ENCODE assay signal across 17 mouse cellular contexts in the genomic region with DNA sequence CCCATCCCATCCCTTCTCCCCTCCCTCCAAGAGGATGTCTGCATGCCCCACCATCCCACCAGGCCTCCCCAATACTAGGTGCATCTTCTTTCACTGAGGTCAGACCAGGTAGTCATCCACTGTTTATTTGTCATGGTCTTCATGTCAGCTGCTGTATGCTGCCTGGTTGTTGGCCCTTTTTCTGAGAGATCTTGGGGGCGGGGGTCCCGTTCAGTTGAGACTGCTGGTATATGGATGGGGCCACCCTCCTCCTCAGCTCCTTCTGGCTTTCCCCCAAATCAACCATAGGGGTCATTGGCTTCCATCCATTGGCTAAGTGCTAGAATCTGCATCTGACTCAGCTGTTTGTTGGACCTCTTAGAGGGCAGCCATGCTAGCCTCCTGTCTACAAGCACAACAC. TPM values are rescaled to one million over a fixed set of nuclear protein-coding genes. Genes with fewer than 3 reads are reported as not detected.
DNase-seq lines count a peak whose midpoint lies in the region; ATAC-seq and TF ChIP-seq lines count a peak whose summit lies in the region.
"Not testable (repeated sequence)": the region's sequence is repeated elsewhere in the genome, so short reads cannot be mapped to it uniquely, and the experiment has no call there.
"Had no signal": no experiment of that assay in that cellular context is flagged by ENCODE, and none has a peak within 500 bp of the region (broad histone marks: within the 10 kb centered on the region; RNA-seq: fewer than 3 reads in every experiment).

No protein-coding gene starts in this region.

- DNase-seq in heart, postnatal 0 days (ENCODE audit: low spot score); limb, embryonic 14.5 days (ENCODE audit: low spot score); midbrain, postnatal 0 days (ENCODE audit: low spot score); stomach, postnatal 0 days (ENCODE audit: low spot score): not testable (repeated sequence)

- H3K9ac ChIP-seq in forebrain, embryonic 13.5 days; heart, postnatal 0 days (replicated peaks; ENCODE audit: low read depth, low read length); intestine, embryonic 15.5 days; limb, embryonic 14.5 days (ENCODE audit: low read depth, low read length, severe bottlenecking); lung, embryonic 15.5 days; midbrain, postnatal 0 days (replicated peaks; ENCODE audit: low read length, poor library complexity, severe bottlenecking); stomach, postnatal 0 days (ENCODE audit: low read length): not testable (repeated sequence)

- no CpG with 5 or more reads among the region's 2 CpGs for WGBS in forebrain, embryonic 13.5 days
- WGBS in heart, postnatal 0 days, result no CpG with 5 or more reads among the region's 2 CpGs
- WGBS in intestine, embryonic 15.5 days, result no CpG with 5 or more reads among the region's 2 CpGs
- WGBS in limb, embryonic 14.5 days, result no CpG with 5 or more reads among the region's 2 CpGs
- no CpG with 5 or more reads among the region's 2 CpGs for WGBS in lung, embryonic 15.5 days
- no CpG with 5 or more reads among the region's 2 CpGs for WGBS in midbrain, postnatal 0 days
- WGBS in stomach, postnatal 0 days, result no CpG with 5 or more reads among the region's 2 CpGs

- H3K36me3 ChIP-seq in forebrain, embryonic 13.5 days (ENCODE audit: poor library complexity, severe bottlenecking); heart, postnatal 0 days (replicated peaks; ENCODE audit: control insufficient read depth, insufficient read depth, low read length); intestine, embryonic 15.5 days; limb, embryonic 14.5 days (ENCODE audit: control insufficient read depth, insufficient read depth, low read length); lung, embryonic 15.5 days; midbrain, postnatal 0 days (ENCODE audit: insufficient read depth, low read length); stomach, postnatal 0 days (ENCODE audit: control insufficient read depth, insufficient read depth, low read length): not testable (repeated sequence)

- not testable (repeated sequence) for H3K27ac ChIP-seq in forebrain, embryonic 13.5 days; heart, postnatal 0 days (ENCODE audit: low read depth); intestine, embryonic 15.5 days; limb, embryonic 14.5 days (replicated peaks; ENCODE audit: low read depth, low read length); lung, embryonic 15.5 days; midbrain, postnatal 0 days (ENCODE audit: low read depth, low read length); stomach, postnatal 0 days (replicated peaks)

- TF ChIP-seq CTCF in heart, postnatal 0 days (IDR thresholded peaks at IDR 0.05; ENCODE audit: low read depth); midbrain, postnatal 0 days (IDR thresholded peaks at IDR 0.05); stomach, postnatal 0 days (IDR thresholded peaks at IDR 0.05; ENCODE audit: low read depth): not testable (repeated sequence)

- H3K4me2 ChIP-seq in forebrain, embryonic 13.5 days; heart, postnatal 0 days (ENCODE audit: low read depth, low read length); intestine, embryonic 15.5 days (replicated peaks); limb, embryonic 14.5 days (replicated peaks; ENCODE audit: low read depth, low read length, severe bottlenecking); lung, embryonic 15.5 days; midbrain, postnatal 0 days (ENCODE audit: low read depth, low read length, poor library complexity, severe bottlenecking); stomach, postnatal 0 days (replicated peaks; ENCODE audit: low read depth): not testable (repeated sequence)

- ATAC-seq in common myeloid progenitor, adult 5-6 weeks (replicated peaks; ENCODE audit: low read depth, poor library complexity, severe bottlenecking), result 0 out of 2 replicates have a peak, but pooled peaks have one; percentile 42
- 0 out of 2 replicates have a peak, but pooled peaks have one; percentile 24 for ATAC-seq in forebrain, embryonic 13.5 days
- ATAC-seq in heart, postnatal 0 days (ENCODE audit: insufficient read depth, low read depth), result peak; percentile 49; the same call in 1 of the 2 replicates
- peak; percentile 51; the same call in 1 of the 2 replicates for ATAC-seq in intestine, embryonic 15.5 days
- peak; percentile 57 for ATAC-seq in limb, embryonic 14.5 days (ENCODE audit: low FRiP score, low read depth)
- ATAC-seq in lung, embryonic 15.5 days (ENCODE audit: borderline replicate concordance, extremely low read depth, low FRiP score, low TSS enrichment), result peak; percentile 69
- ATAC-seq in midbrain, postnatal 0 days (ENCODE audit: low FRiP score), result peak; percentile 70
- peak; percentile 69 for ATAC-seq in stomach, postnatal 0 days (ENCODE audit: low FRiP score, low TSS enrichment)

- not testable (repeated sequence) for TF ChIP-seq POLR2A in limb, embryonic 14.5 days (IDR thresholded peaks at IDR 0.05; ENCODE audit: borderline replicate concordance, extremely low read depth, insufficient read depth, insufficient read length)

- not testable (repeated sequence) for H3K27me3 ChIP-seq in forebrain, embryonic 13.5 days; heart, postnatal 0 days (ENCODE audit: control insufficient read depth, insufficient read depth, low read length); intestine, embryonic 15.5 days (replicated peaks); limb, embryonic 14.5 days (ENCODE audit: control insufficient read depth, insufficient read depth, low read length); lung, embryonic 15.5 days; midbrain, postnatal 0 days (ENCODE audit: insufficient read depth, low read length); stomach, postnatal 0 days (ENCODE audit: control insufficient read depth, insufficient read depth, low read length)

- not testable (repeated sequence) for H3K4me1 ChIP-seq in forebrain, embryonic 13.5 days; heart, postnatal 0 days (ENCODE audit: control insufficient read depth, insufficient read depth); intestine, embryonic 15.5 days (replicated peaks); limb, embryonic 14.5 days (ENCODE audit: control insufficient read depth, insufficient read depth, low read length); lung, embryonic 15.5 days; midbrain, postnatal 0 days (ENCODE audit: insufficient read depth, low read length); stomach, postnatal 0 days (replicated peaks; ENCODE audit: control insufficient read depth, insufficient read depth)

- H3K9me3 ChIP-seq in forebrain, embryonic 13.5 days (replicated peaks); heart, postnatal 0 days (replicated peaks; ENCODE audit: control insufficient read depth, low read length); intestine, embryonic 15.5 days; limb, embryonic 14.5 days (ENCODE audit: control insufficient read depth, low read length); lung, embryonic 15.5 days; midbrain, postnatal 0 days (ENCODE audit: low read length); stomach, postnatal 0 days (ENCODE audit: control insufficient read depth, low read length): not testable (repeated sequence)

- not testable (repeated sequence) for TF ChIP-seq EP300 in heart, postnatal 0 days (IDR thresholded peaks at IDR 0.05; ENCODE audit: low read depth); stomach, postnatal 0 days (optimal IDR thresholded peaks at IDR 0.05)

- H3K4me3 ChIP-seq in forebrain, embryonic 13.5 days; heart, postnatal 0 days (ENCODE audit: low read depth, low read length); intestine, embryonic 15.5 days (replicated peaks); limb, embryonic 14.5 days (replicated peaks; ENCODE audit: low read length); lung, embryonic 15.5 days; midbrain, postnatal 0 days (ENCODE audit: low read depth, low read length); stomach, postnatal 0 days (ENCODE audit: low read depth, low read length): not testable (repeated sequence)

RNA-seq across cellular contexts. Expression of a gene that starts 8.5 kb away (rescaled TPM):
- 0.18 and 0.39 TPM in 2 replicates for total RNA-seq in common myeloid progenitor, adult 5-6 weeks (2017)
- polyA plus RNA-seq in forebrain, embryonic 13.5 days (2015; fragmentation: Nextera tagmentation; extraction: Ambion mirVana), result not detected in 2 replicates
- total RNA-seq in heart, postnatal 0 days (2014; rRNA removed; ENCODE audit: low replicate concordance), result not detected in 2 replicates
- polyA plus RNA-seq in heart, postnatal 0 days (2015; fragmentation: Nextera tagmentation; extraction: Ambion mirVana), result 0.20 and 0.21 TPM in 2 replicates
- not detected in 2 replicates for polyA plus RNA-seq in intestine, embryonic 15.5 days (2015; fragmentation: Nextera tagmentation; extraction: Ambion mirVana)
- not detected in 2 replicates for polyA plus RNA-seq in limb, embryonic 14.5 days (2012; rRNA removed)
- 0.23 TPM in 1 of 2 replicates, not detected in the other for polyA plus RNA-seq in limb, embryonic 14.5 days (2014; fragmentation: Nextera tagmentation; extraction: Ambion mirVana)
- 0.19 and 0.22 TPM in 2 replicates for polyA plus RNA-seq in lung, embryonic 15.5 days (2015; fragmentation: Nextera tagmentation; extraction: Ambion mirVana)
- not detected in 2 replicates for total RNA-seq in midbrain, postnatal 0 days (2014; rRNA removed)
- not detected in 2 replicates for polyA plus RNA-seq in midbrain, postnatal 0 days (2015; fragmentation: Nextera tagmentation; extraction: Ambion mirVana)
- not detected in 2 replicates for polyA plus RNA-seq in stomach, postnatal 0 days (2015; fragmentation: Nextera tagmentation; extraction: Ambion mirVana)
- total RNA-seq: adrenal gland, postnatal 14 days; layer of hippocampus, adult 2 months; left cerebral cortex, adult 18-20 months had no signal
- polyA plus RNA-seq: cerebellum, adult 2 months; cortical plate, adult 2 months; hindbrain, embryonic 16.5 days; limb, embryonic 10.5 days; midbrain, embryonic 16.5 days; neural tube, embryonic 15.5 days had no signal
